Mouse (Mus musculus) kidney, embryonic 14.5 days (tissue): ENCODE results near the gene Immt. TPM values are rescaled to one million over a fixed set of nuclear protein-coding genes. Genes with fewer than 3 reads are reported as not detected.

Experiments
- ATAC-seq: fragments of 200-750 bp; cut with Nextera tagmentation; 2 replicates; pipeline ENCODE4 v1.8.0; 2017; ENCODE audit warnings: moderate number of reproducible peaks, mild to moderate bottlenecking, moderate TSS enrichment, moderate library complexity; ENCODE audit not compliant: low FRiP score, low TSS enrichment
- H3K27ac ChIP-seq: fragments of 300-500 bp; sonication (generic); 2 replicates; pipeline ENCODE4 v1.5.1; 2014; ENCODE audit warnings: low read depth, mild to moderate bottlenecking, low read length, moderate library complexity, mixed read lengths
- H3K27me3 ChIP-seq: fragments of 300-500 bp; sonication (generic); 2 replicates; pipeline ENCODE4 v1.6.1; 2014; ENCODE audit warnings: mild to moderate bottlenecking, low read length; ENCODE audit not compliant: control insufficient read depth, insufficient read depth
- H3K36me3 ChIP-seq: fragments of 300-500 bp; sonication (generic); 2 replicates; pipeline ENCODE4 v1.6.1; 2014; ENCODE audit warnings: low read length, mixed read lengths; ENCODE audit not compliant: control insufficient read depth, insufficient read depth
- H3K4me1 ChIP-seq: fragments of 300-500 bp; sonication (generic); 2 replicates; pipeline ENCODE4 v1.6.1; 2014; ENCODE audit warnings: low read length, mixed read lengths; ENCODE audit not compliant: control insufficient read depth, insufficient read depth
- H3K4me2 ChIP-seq: fragments of 300-500 bp; sonication (generic); replicated peaks from 2 replicates; pipeline ENCODE4 v1.6.1; 2014; ENCODE audit warnings: low read depth, mild to moderate bottlenecking, low read length
- H3K4me3 ChIP-seq: fragments of 300-500 bp; sonication (generic); 2 replicates; pipeline ENCODE4 v1.5.1; 2014; ENCODE audit warnings: mild to moderate bottlenecking, low read length
- H3K9ac ChIP-seq: fragments of 300-500 bp; sonication (generic); 2 replicates; pipeline ENCODE4 v1.6.1; 2014; ENCODE audit warnings: low read depth, mild to moderate bottlenecking, low read length, moderate library complexity
- H3K9me3 ChIP-seq: fragments of 300-500 bp; sonication (generic); 2 replicates; pipeline ENCODE4 v1.6.1; 2016; ENCODE audit warnings: low read length; ENCODE audit not compliant: control insufficient read depth
- WGBS: fragments of 180-500 bp; shearing (Covaris S2); extraction: QIAGEN DNeasy Blood & Tissue Kit; methylation state at CpG from one replicate; pipeline ENCODE4 v1.1.7; 2014; 5-methylcytosine and 5-hydroxymethylcytosine counted together
- polyA plus RNA-seq: library from polyadenylated mRNA; unstranded; fragments of >200 nt; fragmentation: Nextera tagmentation; extraction: Ambion mirVana; gene quantifications from 2 replicates; pipeline ENCODE4 v1.2.1, GENCODE M21; 2014

The Immt gene
- polyA plus RNA-seq, 1 experiment from 2014 or later: 226 TPM

- no peak overlapping the region for H3K4me2 ChIP-seq
- no peaks in the 10 kb centered on the region for H3K27me3 ChIP-seq
- no peaks in the 10 kb centered on the region for H3K9me3 ChIP-seq
- WGBS: 29% methylated on average over 12 of the region's 12 CpGs
- H3K9ac ChIP-seq: no peak overlapping the region
- peak; percentile 92 for ATAC-seq
- H3K27ac ChIP-seq: no peak overlapping the region
- no peaks in the 10 kb centered on the region for H3K36me3 ChIP-seq
- no peaks in the 10 kb centered on the region for H3K4me1 ChIP-seq
- no peak overlapping the region for H3K4me3 ChIP-seq
Measured at GRCm38 (mm10) chr6:71804061-71804829, 26.9 kb upstream of the Immt start.

GRCm38 (mm10) chr6:71806713-71807112, 24.4 kb upstream of the Immt start:
- Histone ChIP-seq H3K4me2 (no peak overlapping the region), H3K4me3 (no peak overlapping the region), H3K27me3 (no peaks in the 10 kb centered on the region), H3K36me3 (peaks cover 4% of the 10 kb centered on the region; the same call in 1 of the 2 replicates), H3K4me1 (no peaks in the 10 kb centered on the region), H3K9ac (no peak overlapping the region), H3K9me3 (no peaks in the 10 kb centered on the region), H3K27ac (no peak overlapping the region)
- 48% methylated on average over 1 of the region's 1 CpGs for WGBS
- ATAC-seq: no peak

GRCm38 (mm10) chr6:71809890-71810289, 21.2 kb upstream of the Immt start:
- Histone ChIP-seq H3K4me2 (no peak overlapping the region), H3K27ac (no peak overlapping the region), H3K36me3 (peaks cover 22% of the 10 kb centered on the region; the same call in 1 of the 2 replicates), H3K4me1 (no peaks in the 10 kb centered on the region), H3K9me3 (no peaks in the 10 kb centered on the region), H3K9ac (no peak overlapping the region), H3K4me3 (no peak overlapping the region), H3K27me3 (no peaks in the 10 kb centered on the region)
- WGBS: 76% methylated on average over 9 of the region's 9 CpGs
- no peak for ATAC-seq

GRCm38 (mm10) chr6:71812820-71813219, 18.3 kb upstream of the Immt start:
- peaks cover 50% of the 10 kb centered on the region for H3K36me3 ChIP-seq
- 76% methylated on average over 2 of the region's 2 CpGs for WGBS
- no peak overlapping the region for H3K27ac ChIP-seq
- no peaks in the 10 kb centered on the region for H3K27me3 ChIP-seq
- H3K9ac ChIP-seq: no peak overlapping the region
- H3K9me3 ChIP-seq: no peaks in the 10 kb centered on the region
- ATAC-seq: no peak
- H3K4me2 ChIP-seq: no peak overlapping the region
- H3K4me1 ChIP-seq: no peaks in the 10 kb centered on the region
- no peak overlapping the region for H3K4me3 ChIP-seq

GRCm38 (mm10) chr6:71819764-71820292, 11.3 kb upstream of the Immt start:
- Histone ChIP-seq H3K27ac (no peak overlapping the region), H3K4me3 (no peak overlapping the region), H3K36me3 (peaks cover 36% of the 10 kb centered on the region), H3K9ac (no peak overlapping the region), H3K4me1 (0 out of 2 replicates have a peak, but pooled peaks cover 9% of the 10 kb centered on the region), H3K9me3 (no peaks in the 10 kb centered on the region), H3K27me3 (no peaks in the 10 kb centered on the region), H3K4me2 (no peak overlapping the region)
- 0 out of 2 replicates have a peak, but pooled peaks have one; percentile 32 for ATAC-seq
- 65% methylated on average over 5 of the region's 5 CpGs for WGBS

GRCm38 (mm10) chr6:71823085-71823484, 8.0 kb upstream of the Immt start:
- H3K4me2 ChIP-seq: peak overlapping the region; percentile 68
- H3K9ac ChIP-seq: peak overlapping the region; percentile 58
- H3K27me3 ChIP-seq: no peaks in the 10 kb centered on the region
- H3K9me3 ChIP-seq: no peaks in the 10 kb centered on the region
- peaks cover 5% of the 10 kb centered on the region for H3K36me3 ChIP-seq
- ATAC-seq: peak; percentile 47; the same call in 1 of the 2 replicates
- H3K4me1 ChIP-seq: 0 out of 2 replicates have a peak, but pooled peaks cover 9% of the 10 kb centered on the region
- WGBS: 1% methylated on average over 7 of the region's 7 CpGs
- H3K4me3 ChIP-seq: peak overlapping the region; percentile 60
- no peak overlapping the region for H3K27ac ChIP-seq

- peak overlapping the region; percentile 58 for H3K9ac ChIP-seq
- H3K9me3 ChIP-seq: no peaks in the 10 kb centered on the region
- H3K4me3 ChIP-seq: peak overlapping the region; percentile 60
- WGBS: under 1% methylated on average over 19 of the region's 19 CpGs
- peak; percentile 87 for ATAC-seq
- H3K27me3 ChIP-seq: no peaks in the 10 kb centered on the region
- peaks cover under 1% of the 10 kb centered on the region for H3K36me3 ChIP-seq
- 0 out of 2 replicates have a peak, but pooled peaks cover 9% of the 10 kb centered on the region for H3K4me1 ChIP-seq
- no peak overlapping the region for H3K27ac ChIP-seq
- peak overlapping the region; percentile 68 for H3K4me2 ChIP-seq
Measured at GRCm38 (mm10) chr6:71823488-71823887, 7.6 kb upstream of the Immt start.

GRCm38 (mm10) chr6:71823961-71824360, 7.2 kb upstream of the Immt start:
- H3K9me3 ChIP-seq: no peaks in the 10 kb centered on the region
- H3K27ac ChIP-seq: no peak overlapping the region
- H3K36me3 ChIP-seq: no peaks in the 10 kb centered on the region
- 45% methylated on average over 3 of the region's 3 CpGs for WGBS
- peak overlapping the region; percentile 59 for H3K4me2 ChIP-seq
- peak overlapping the region; percentile 60 for H3K4me3 ChIP-seq
- no peaks in the 10 kb centered on the region for H3K27me3 ChIP-seq
- ATAC-seq: peak; percentile 16; the same call in 1 of the 2 replicates
- peak overlapping the region; percentile 58; the same call in 1 of the 2 replicates for H3K9ac ChIP-seq
- H3K4me1 ChIP-seq: 0 out of 2 replicates have a peak, but pooled peaks cover 9% of the 10 kb centered on the region

GRCm38 (mm10) chr6:71826869-71827268, 4.3 kb upstream of the Immt start, which contains the start of gene Mrpl35:
Mrpl35 (minus strand) TSS chr6:71826969.
- 39% methylated on average over 1 of the region's 1 CpGs for WGBS
- H3K9ac ChIP-seq: no peak within 1 kb of the TSS
- H3K27ac ChIP-seq: no peak within 1 kb of the TSS

More at GRCm38 (mm10) chr6:71826869-71827268, 4.3 kb upstream of the Immt start, which contains the start of gene Mrpl35:
- Histone ChIP-seq H3K4me2 (no peak within 1 kb of the TSS), H3K9me3 (no peaks in the 10 kb centered on the region), H3K4me3 (no peak within 1 kb of the TSS), H3K36me3 (no peaks in the 10 kb centered on the region), H3K27me3 (no peaks in the 10 kb centered on the region), H3K4me1 (0 out of 2 replicates have a peak, but pooled peaks cover 5% of the 10 kb centered on the region)
- ATAC-seq: no peak
